Mouse (Mus musculus) spleen, adult 2 months (tissue): ENCODE results near the gene Dync1i2.

Experiments
- CTCF ChIP-seq: fragments of 200-500 bp; IDR thresholded peaks from 2 replicates; pipeline ENCODE4 v1.5.1; 2011; ENCODE audit warnings: mild to moderate bottlenecking, inconsistent platforms; ENCODE audit not compliant: insufficient read depth, insufficient read length, insufficient replicate concordance; ENCODE audit errors: extremely low read depth
- POLR2A ChIP-seq: fragments of 200-500 bp; IDR thresholded peaks from 2 replicates; pipeline ENCODE4 v1.6.1; 2011; ENCODE audit warnings: low read depth, low read length, inconsistent platforms

GRCm38 (mm10) chr2:71298729-71299128, 87.2 kb downstream of the Dync1i2 start:
- TF ChIP-seq CTCF = no peak
- no peak for TF ChIP-seq POLR2A
